Mouse (Mus musculus) spleen, postnatal 4 days (tissue): ENCODE measurements around the gene Gbp9.
A peak's percentile ranks its signal among the peaks of the same experiment; 100 is the strongest.
"Not testable (repeated sequence)": the region's sequence is repeated elsewhere in the genome, so short reads cannot be mapped to it uniquely, and the experiment has no call there.

Experiments used
- DNase-seq, 2 experiments: peaks; one replicate each; pipeline ENCODE4 v3.0.0; 2022; ENCODE audit warnings: low spot score in 2 of 2

The Gbp9 gene

GRCm38 (mm10) chr5:105139409-105140088 lies at the start of gene Gbp9, which contains the start of the genes Gbp8 and Gbp4:
Gene Gbp9 (minus strand): TSS chr5:105139539.
Gene Gbp8 (minus strand): TSS chr5:105139540.
Gene Gbp4 (minus strand): TSS chr5:105139586.
- peak in 1 of 2 experiments; percentile 21 for DNase-seq

- DNase-seq: no peak
These were observed 42.1 kb upstream of the Gbp9 start for GRCm38 (mm10) chr5:105181446-105181845.

GRCm38 (mm10) chr5:105156582-105156981 lies 17.2 kb upstream of the Gbp9 start:
- no peak for DNase-seq

GRCm38 (mm10) chr5:105154049-105154448 lies 14.7 kb upstream of the Gbp9 start:
- no peak for DNase-seq

- DNase-seq: not testable (repeated sequence)
These were observed 8.7 kb upstream of the Gbp9 start for GRCm38 (mm10) chr5:105148062-105148461.

GRCm38 (mm10) chr5:105146447-105146846 lies 7.1 kb upstream of the Gbp9 start:
- no peak for DNase-seq

GRCm38 (mm10) chr5:105145731-105146130 lies 6.4 kb upstream of the Gbp9 start:
- DNase-seq: not testable (repeated sequence)

GRCm38 (mm10) chr5:105140089-105140810 lies 911 bp upstream of the Gbp9 start:
- not testable (repeated sequence) for DNase-seq

GRCm38 (mm10) chr5:105138906-105139305 lies 433 bp downstream of the Gbp9 start:
- no peak for DNase-seq

- DNase-seq: not testable (repeated sequence)
These were observed 2.5 kb downstream of the Gbp9 start for GRCm38 (mm10) chr5:105136706-105137304.

- DNase-seq: not testable (repeated sequence)
These were observed 17.6 kb downstream of the Gbp9 start for GRCm38 (mm10) chr5:105121731-105122130.

GRCm38 (mm10) chr5:105115740-105116139 lies 23.6 kb downstream of the Gbp9 start:
- no peak for DNase-seq

GRCm38 (mm10) chr5:105114696-105115095 lies 24.6 kb downstream of the Gbp9 start:
- DNase-seq: peak in 1 of 2 experiments; percentile 23

- DNase-seq: no peak
These were observed 25.7 kb downstream of the Gbp9 start for GRCm38 (mm10) chr5:105113656-105114055.

- DNase-seq: peak; percentile 70 to 77
These were observed 29.0 kb downstream of the Gbp9 start for GRCm38 (mm10) chr5:105110271-105110852.

- not testable (repeated sequence) for DNase-seq
These were observed 29.6 kb downstream of the Gbp9 start for GRCm38 (mm10) chr5:105109775-105110174.

- not testable (repeated sequence) for DNase-seq
These were observed 33.6 kb downstream of the Gbp9 start for GRCm38 (mm10) chr5:105105689-105106088.

- no peak for DNase-seq
These were observed 57.4 kb downstream of the Gbp9 start for GRCm38 (mm10) chr5:105081900-105082299.

- not testable (repeated sequence) for DNase-seq
These were observed 71.0 kb downstream of the Gbp9 start for GRCm38 (mm10) chr5:105068356-105068755.

GRCm38 (mm10) chr5:105064443-105064842 lies 74.9 kb downstream of the Gbp9 start:
- not testable (repeated sequence) for DNase-seq

- no peak for DNase-seq
These were observed 76.0 kb downstream of the Gbp9 start for GRCm38 (mm10) chr5:105063321-105063720.

- not testable (repeated sequence) for DNase-seq
These were observed 76.9 kb downstream of the Gbp9 start for GRCm38 (mm10) chr5:105062403-105062802.
